Mouse (Mus musculus) intestine, embryonic 16.5 days (tissue): Measurements from ENCODE around the gene Adamtsl4. TPM values are rescaled to one million over a fixed set of nuclear protein-coding genes. Genes with fewer than 3 reads are reported as not detected.
"Not testable (repeated sequence)": the region's sequence is repeated elsewhere in the genome, so short reads cannot be mapped to it uniquely, and the experiment has no call there.

Experiments used
- ATAC-seq: fragments of 200-750 bp; cut with Nextera tagmentation; 2 replicates; pipeline ENCODE4 v1.8.0; 2017; ENCODE audit warnings: moderate TSS enrichment, moderate library complexity
- H3K27ac ChIP-seq: fragments of 300-500 bp; sonication (generic); 2 replicates; pipeline ENCODE4 v1.5.1; 2014; ENCODE audit warnings: mild to moderate bottlenecking, low read length
- H3K27me3 ChIP-seq: fragments of 300-500 bp; sonication (generic); replicated peaks from 2 replicates; pipeline ENCODE4 v1.6.1; 2014; ENCODE audit warnings: low read length, control low read depth, mixed read lengths; ENCODE audit not compliant: control insufficient read depth, insufficient read depth
- H3K36me3 ChIP-seq: fragments of 300-500 bp; sonication (generic); 2 replicates; pipeline ENCODE4 v1.6.1; 2014; ENCODE audit warnings: low read length, control low read depth; ENCODE audit not compliant: control insufficient read depth, insufficient read depth
- H3K4me1 ChIP-seq: fragments of 300-500 bp; sonication (generic); 2 replicates; pipeline ENCODE4 v1.6.1; 2014; ENCODE audit warnings: low read length, control low read depth, mixed read lengths; ENCODE audit not compliant: control insufficient read depth, insufficient read depth
- H3K4me2 ChIP-seq: fragments of 300-500 bp; sonication (generic); 2 replicates; pipeline ENCODE4 v1.6.1; 2014; ENCODE audit warnings: low read depth, low read length, control low read depth
- H3K4me3 ChIP-seq: fragments of 300-500 bp; sonication (generic); 2 replicates; pipeline ENCODE4 v1.5.1; 2014; ENCODE audit warnings: mild to moderate bottlenecking, low read length
- H3K9ac ChIP-seq: fragments of 300-500 bp; sonication (generic); 2 replicates; pipeline ENCODE4 v1.6.1; 2014; ENCODE audit warnings: low read depth, low read length
- H3K9me3 ChIP-seq: fragments of 300-500 bp; sonication (generic); 2 replicates; pipeline ENCODE4 v1.6.1; 2016; ENCODE audit warnings: low read length, control low read depth; ENCODE audit not compliant: control insufficient read depth
- WGBS: fragments of 180-500 bp; shearing (Covaris S2); extraction: QIAGEN DNeasy Blood & Tissue Kit; methylation state at CpG from one replicate; pipeline ENCODE4 v1.1.7; 2014; 5-methylcytosine and 5-hydroxymethylcytosine counted together
- polyA plus RNA-seq: library from polyadenylated mRNA; unstranded; fragments of >200 nt; fragmentation: Nextera tagmentation; extraction: Ambion mirVana; gene quantifications from 2 replicates; pipeline ENCODE4 v1.2.1, GENCODE M21; 2015

Gene Adamtsl4
- polyA plus RNA-seq, 1 experiment from 2014 or later = 3.2 TPM

DNA sequence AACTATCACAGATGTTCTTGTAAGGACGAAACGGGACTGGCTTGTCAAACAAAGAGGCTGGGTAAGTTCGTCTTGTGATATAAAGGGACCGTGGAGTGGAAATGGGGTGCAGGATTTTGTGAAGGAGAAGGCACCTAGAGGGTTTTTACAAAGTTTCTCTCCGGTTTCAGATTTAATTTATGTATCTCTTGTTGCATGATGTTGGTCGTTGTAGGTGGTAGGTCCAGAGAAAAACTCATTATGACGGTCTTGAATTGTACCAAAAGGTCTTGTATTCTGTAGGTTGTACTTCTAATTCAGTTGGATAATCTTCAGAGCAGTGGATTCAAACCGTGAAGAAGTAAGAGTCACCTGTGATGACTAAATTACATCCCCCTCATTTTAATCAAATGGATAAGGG is 27.8 kb downstream of the Adamtsl4 start:
- Histone ChIP-seq H3K36me3 (peaks cover 2% of the 10 kb centered on the region), H3K4me3 (peak overlapping the region; percentile 89), H3K4me1 (peaks cover 34% of the 10 kb centered on the region), H3K27me3 (no peaks in the 10 kb centered on the region), H3K27ac (peak overlapping the region; percentile 98), H3K9ac (peak overlapping the region; percentile 100), H3K9me3 (no peaks in the 10 kb centered on the region), H3K4me2 (peak overlapping the region; percentile 65)
- under 1% methylated on average over 8 of the region's 8 CpGs for WGBS
- ATAC-seq = no peak

DNA sequence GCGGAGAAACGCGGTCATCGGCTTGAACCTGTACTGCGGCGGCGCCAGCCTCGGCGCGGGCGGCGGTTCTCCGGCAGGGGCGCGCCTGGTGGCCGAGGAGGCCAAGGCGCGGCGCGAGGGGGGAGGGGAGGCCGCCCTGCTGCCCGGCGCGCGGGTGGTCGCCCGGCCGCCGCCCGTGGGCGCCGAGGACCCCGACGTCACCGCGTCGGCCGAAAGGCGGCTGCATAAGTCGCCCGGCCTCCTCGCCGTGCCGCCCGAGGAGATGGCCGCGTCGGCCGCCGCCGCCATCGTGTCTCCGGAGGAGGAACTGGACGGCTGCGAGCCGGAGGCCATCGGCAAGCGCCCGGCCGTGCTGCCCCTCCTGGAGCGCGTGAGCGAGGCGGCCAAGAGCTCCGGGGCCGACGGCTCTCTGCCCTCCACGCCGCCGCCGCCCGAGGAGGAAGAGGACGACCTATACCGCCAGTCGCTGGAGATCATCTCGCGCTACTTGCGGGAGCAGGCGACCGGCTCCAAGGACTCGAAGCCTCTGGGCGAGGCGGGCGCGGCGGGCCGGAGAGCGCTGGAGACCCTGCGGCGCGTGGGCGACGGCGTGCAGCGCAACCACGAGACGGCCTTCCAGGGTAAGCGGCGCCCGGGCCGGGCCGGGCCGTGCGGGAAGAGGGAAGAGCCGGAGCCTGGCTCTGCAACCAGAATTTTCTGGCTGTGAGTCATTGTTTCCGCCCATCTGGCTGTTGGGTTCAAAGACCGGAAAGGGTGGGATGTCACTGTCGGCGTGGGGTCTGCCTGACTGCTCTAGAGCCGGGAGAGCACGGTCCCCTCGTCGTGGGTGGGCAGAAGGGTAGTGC is 28.6 kb downstream of the Adamtsl4 start:
- H3K36me3 ChIP-seq = peaks cover 2% of the 10 kb centered on the region
- H3K27ac ChIP-seq = peak overlapping the region; percentile 98
- no peaks in the 10 kb centered on the region for H3K27me3 ChIP-seq
- WGBS = under 1% methylated on average over 99 of the region's 113 CpGs
- peak overlapping the region; percentile 89 for H3K4me3 ChIP-seq
- H3K4me2 ChIP-seq = no peak overlapping the region
- H3K9me3 ChIP-seq = no peaks in the 10 kb centered on the region
- ATAC-seq = peak; percentile 58
- peaks cover 30% of the 10 kb centered on the region for H3K4me1 ChIP-seq
- peak overlapping the region; percentile 100 for H3K9ac ChIP-seq

DNA sequence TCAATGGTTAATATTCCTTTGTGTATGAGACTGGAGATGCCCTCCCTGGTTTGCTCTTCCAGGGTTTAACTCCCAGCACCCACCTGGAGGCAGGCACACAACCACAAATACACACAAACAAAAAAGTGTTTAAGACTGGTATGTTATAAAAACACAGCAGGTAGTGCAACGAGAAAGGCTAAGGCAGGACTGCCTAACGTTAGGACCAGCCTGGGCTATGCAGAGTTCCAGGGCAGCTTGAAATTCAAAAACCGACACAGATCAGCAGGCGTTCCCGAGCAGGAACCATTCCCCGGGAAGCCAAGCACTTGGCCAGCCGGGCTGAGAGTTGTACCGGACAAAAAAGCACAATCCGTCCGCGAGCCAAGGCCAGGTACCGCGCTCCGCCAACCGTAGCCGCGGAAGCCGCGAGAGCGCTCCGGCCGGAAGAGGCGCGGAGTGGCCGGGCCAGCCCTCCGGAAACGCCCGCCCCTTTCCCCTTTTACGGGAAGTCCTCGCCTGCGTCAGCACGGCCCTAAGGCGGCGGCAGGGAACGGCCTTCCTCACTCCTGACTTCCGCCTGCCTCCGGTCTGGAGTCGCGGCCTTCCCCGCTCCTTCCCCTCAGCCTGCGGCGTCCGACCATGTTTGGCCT is 29.4 kb downstream of the Adamtsl4 start, which contains the start of gene Mcl1:
Gene Mcl1 (plus strand): TSS at position 553 of the 632 bp plus-strand sequence.
- H3K9ac ChIP-seq = peak within 1 kb of the TSS; percentile 100
- H3K36me3 ChIP-seq = peaks cover 2% of the 10 kb centered on the region
- H3K27me3 ChIP-seq = no peaks in the 10 kb centered on the region
- H3K27ac ChIP-seq = peak within 1 kb of the TSS; percentile 98
- H3K4me3 ChIP-seq = peak within 1 kb of the TSS; percentile 89
- H3K4me2 ChIP-seq = peak within 1 kb of the TSS; percentile 65
- no peaks in the 10 kb centered on the region for H3K9me3 ChIP-seq
- peak; percentile 97 for ATAC-seq
- H3K4me1 ChIP-seq = peaks cover 26% of the 10 kb centered on the region
- under 1% methylated on average over 43 of the region's 43 CpGs for WGBS

DNA sequence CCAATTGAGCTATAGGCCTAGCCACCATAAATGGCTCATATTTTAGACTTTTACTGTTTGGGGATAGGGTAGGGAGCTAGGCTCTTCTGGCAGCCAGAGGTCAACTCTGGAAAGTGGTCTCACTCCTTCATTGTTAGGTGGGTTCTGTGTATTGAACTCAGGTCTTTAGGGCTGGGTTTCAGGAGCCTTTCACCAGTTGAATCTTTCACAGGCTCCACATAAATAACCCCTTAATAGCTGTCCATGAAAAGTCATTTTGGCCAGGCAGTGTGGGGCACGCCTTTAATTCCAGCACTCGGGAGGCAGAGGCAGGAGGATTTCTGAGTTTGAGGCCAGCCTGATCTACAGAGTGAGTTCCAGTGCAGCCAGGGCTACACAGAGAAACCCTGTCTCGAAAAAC is 30.0 kb downstream of the Adamtsl4 start:
- no peaks in the 10 kb centered on the region for H3K27me3 ChIP-seq
- H3K9me3 ChIP-seq = no peaks in the 10 kb centered on the region
- 82% methylated on average over 3 of the region's 3 CpGs for WGBS
- 0 out of 2 replicates have a peak overlapping the region, but pooled peaks have one; percentile 93 for H3K27ac ChIP-seq
- peaks cover 2% of the 10 kb centered on the region for H3K36me3 ChIP-seq
- peak overlapping the region; percentile 57; the same call in 1 of the 2 replicates for H3K4me2 ChIP-seq
- peak overlapping the region; percentile 89; the same call in 1 of the 2 replicates for H3K4me3 ChIP-seq
- ATAC-seq = no peak
- peak overlapping the region; percentile 100; the same call in 1 of the 2 replicates for H3K9ac ChIP-seq
- peaks cover 28% of the 10 kb centered on the region for H3K4me1 ChIP-seq

DNA sequence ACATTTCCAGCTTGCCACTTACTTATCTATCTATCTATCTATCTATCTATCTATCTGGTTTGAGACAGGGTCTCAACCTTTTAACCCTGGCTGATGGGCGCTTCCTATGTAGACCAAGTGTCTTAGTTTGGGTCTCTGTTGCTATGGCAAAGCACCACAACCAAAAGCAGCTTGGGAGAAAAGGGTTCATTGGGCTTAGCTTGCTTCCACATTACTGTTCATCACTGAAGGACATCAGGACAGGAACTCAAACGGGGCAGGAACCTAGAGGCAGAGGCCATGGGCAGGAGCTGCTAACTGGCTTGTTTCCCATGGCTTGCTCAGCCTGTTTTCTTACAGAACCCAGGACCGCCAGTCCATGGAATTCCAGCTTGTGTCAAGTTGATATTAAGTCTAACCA is 30.6 kb downstream of the Adamtsl4 start:
- no peak overlapping the region for H3K27ac ChIP-seq

DNA sequence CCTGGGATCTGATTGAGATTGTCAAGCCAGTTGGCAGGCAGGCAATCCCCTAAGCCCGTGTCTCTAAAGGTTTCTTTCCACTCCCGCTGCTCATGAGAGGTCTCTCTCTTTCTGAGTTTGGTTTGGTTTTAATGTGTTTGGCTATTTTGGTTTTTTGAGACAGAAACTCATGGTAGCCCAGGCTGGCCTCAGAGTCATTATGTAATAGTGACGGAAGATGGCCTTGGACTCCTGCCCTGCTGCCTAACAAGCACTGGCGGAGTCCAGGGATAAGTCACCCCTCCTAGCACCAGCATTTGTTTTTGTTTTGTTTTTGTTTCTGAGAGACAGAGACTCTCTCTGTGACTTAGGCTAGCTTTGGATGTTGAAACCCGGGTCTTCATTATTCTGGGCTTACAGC is 32.3 kb downstream of the Adamtsl4 start:
- H3K36me3 ChIP-seq = peaks cover under 1% of the 10 kb centered on the region
- H3K4me1 ChIP-seq = peaks cover 16% of the 10 kb centered on the region
- H3K9ac ChIP-seq = no peak overlapping the region
- ATAC-seq = no peak
- no peak overlapping the region for H3K4me3 ChIP-seq
- H3K9me3 ChIP-seq = no peaks in the 10 kb centered on the region
- WGBS = 87% methylated on average over 5 of the region's 5 CpGs
- H3K27ac ChIP-seq = no peak overlapping the region
- no peak overlapping the region for H3K4me2 ChIP-seq
- no peaks in the 10 kb centered on the region for H3K27me3 ChIP-seq

More for the DNA sequence above, 30.6 kb downstream of the Adamtsl4 start:
- no peaks in the 10 kb centered on the region for H3K27me3 ChIP-seq
- no peaks in the 10 kb centered on the region for H3K9me3 ChIP-seq
- WGBS = 88% methylated on average over 3 of the region's 3 CpGs
- no peak overlapping the region for H3K9ac ChIP-seq
- peaks cover 2% of the 10 kb centered on the region for H3K36me3 ChIP-seq
- H3K4me1 ChIP-seq = peaks cover 22% of the 10 kb centered on the region
- H3K4me2 ChIP-seq = no peak overlapping the region
- H3K4me3 ChIP-seq = no peak overlapping the region
- ATAC-seq = no peak

DNA sequence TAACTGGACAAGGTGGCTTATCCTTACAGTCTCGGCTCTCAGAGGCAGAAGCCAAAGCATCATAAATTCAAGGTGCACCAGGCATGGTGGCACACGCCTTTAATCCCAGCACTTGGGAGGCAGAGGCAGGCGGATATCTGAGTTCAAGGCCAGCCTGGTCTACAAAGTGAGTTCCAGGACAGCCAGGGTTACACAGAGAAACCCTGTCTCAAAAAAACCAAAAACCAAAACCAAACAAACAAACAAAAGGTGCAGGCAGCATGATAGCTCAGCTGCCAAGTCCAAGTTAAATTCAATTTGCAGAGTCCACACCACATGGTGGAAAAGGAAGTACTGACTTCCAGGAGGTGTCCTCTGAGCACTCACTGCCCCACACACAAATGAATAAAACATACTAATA is 33.3 kb downstream of the Adamtsl4 start:
- not testable (repeated sequence) for H3K9ac ChIP-seq, H3K4me2 ChIP-seq
- 91% methylated on average over 3 of the region's 3 CpGs for WGBS

DNA sequence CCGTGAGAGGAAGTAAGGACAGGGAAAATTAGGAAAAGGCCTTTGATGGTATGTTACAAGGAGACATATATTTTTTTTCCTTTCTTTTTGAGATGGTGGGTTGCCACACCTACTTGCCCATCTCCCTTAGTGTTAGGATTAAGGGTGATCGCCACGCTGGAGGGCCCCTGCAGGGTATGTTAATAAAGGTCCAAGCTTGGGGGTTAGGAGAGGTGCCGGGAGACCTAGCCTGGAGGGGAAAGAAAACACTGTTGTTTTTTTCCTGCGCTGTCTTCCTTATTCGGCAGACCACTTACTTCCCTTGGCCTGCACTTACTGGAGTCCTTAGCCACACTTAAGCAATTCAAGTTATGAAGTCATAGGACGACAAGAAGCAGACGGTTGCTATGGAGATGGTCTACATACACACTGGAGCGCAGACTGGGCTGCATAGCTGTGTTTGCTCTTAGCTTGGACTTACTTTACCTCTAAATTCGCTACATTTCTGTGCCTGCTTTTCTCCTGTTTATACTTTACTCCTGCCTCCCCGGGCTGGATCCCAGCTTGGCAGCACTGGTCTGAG is 34.2 kb downstream of the Adamtsl4 start:
- peak overlapping the region; percentile 27; the same call in 1 of the 2 replicates for H3K9ac ChIP-seq
- H3K4me3 ChIP-seq = no peak overlapping the region
- peak; percentile 25; the same call in 1 of the 2 replicates for ATAC-seq
- H3K4me2 ChIP-seq = no peak overlapping the region
- H3K27me3 ChIP-seq = no peaks in the 10 kb centered on the region
- H3K36me3 ChIP-seq = no peaks in the 10 kb centered on the region
- WGBS = 13% methylated on average over 11 of the region's 11 CpGs
- H3K9me3 ChIP-seq = no peaks in the 10 kb centered on the region
- H3K4me1 ChIP-seq = peaks cover 16% of the 10 kb centered on the region
- H3K27ac ChIP-seq = peak overlapping the region; percentile 58

More for the DNA sequence above, 33.3 kb downstream of the Adamtsl4 start:
- not testable (repeated sequence) for H3K4me3 ChIP-seq, ATAC-seq, H3K36me3 ChIP-seq, H3K27me3 ChIP-seq, H3K9me3 ChIP-seq, H3K27ac ChIP-seq
- H3K4me1 ChIP-seq = peaks cover 16% of the 10 kb centered on the region

- Histone ChIP-seq H3K27ac (no peak overlapping the region; the same call in 1 of the 2 replicates), H3K9me3 (no peaks in the 10 kb centered on the region), H3K4me3 (no peak overlapping the region), H3K4me1 (peaks cover 16% of the 10 kb centered on the region), H3K9ac (no peak overlapping the region), H3K4me2 (no peak overlapping the region), H3K27me3 (no peaks in the 10 kb centered on the region), H3K36me3 (no peaks in the 10 kb centered on the region)
- ATAC-seq = no peak
- WGBS = 33% methylated on average over 6 of the region's 6 CpGs
Observed at GRCm38 (mm10) chr3:95652871-95653270, 34.8 kb downstream of the Adamtsl4 start.
